Mouse (Mus musculus): ENCODE results near the gene Ap5b1.

- no peak for TF ChIP-seq CTCF (IDR thresholded peaks at IDR 0.05; ENCODE audit: control insufficient read depth, insufficient read depth, low read length)
- no peak for TF ChIP-seq POLR2A (IDR thresholded peaks at IDR 0.05; ENCODE audit: borderline replicate concordance, control insufficient read depth, low read depth, low read length)
These were observed 40.9 kb downstream of the Ap5b1 start for GRCm38 (mm10) chr19:5608707-5609106.
